In genomic region chr7:112455566-112456110, GRCm38 (mm10) we compare ENCODE assay signal across 15 mouse cellular contexts.
"Had no signal": no experiment of that assay in that cellular context is flagged by ENCODE, and none has a peak within 500 bp of the region (broad histone marks: within the 10 kb centered on the region; RNA-seq: fewer than 3 reads in every experiment).

No protein-coding gene starts in this region.

- H3K4me1 ChIP-seq: megakaryocyte, embryonic 14.5 days had no signal

- H3K9ac ChIP-seq: kidney, embryonic 15.5 days; limb, embryonic 12.5 days; liver, embryonic 13.5 days; liver, postnatal 0 days; lung, embryonic 15.5 days; midbrain, embryonic 13.5 days; neural tube, embryonic 15.5 days had no signal

- H3K36me3 ChIP-seq: kidney, embryonic 15.5 days; limb, embryonic 12.5 days; liver, embryonic 13.5 days; lung, embryonic 15.5 days; midbrain, embryonic 13.5 days; neural tube, embryonic 15.5 days had no signal

- ATAC-seq: liver, postnatal 0 days; midbrain, embryonic 13.5 days had no signal

- H3K4me3 ChIP-seq: kidney, embryonic 15.5 days; limb, embryonic 12.5 days; liver, embryonic 13.5 days; lung, embryonic 15.5 days; megakaryocyte, embryonic 14.5 days; midbrain, embryonic 13.5 days; neural tube, embryonic 15.5 days had no signal

- H3K27me3 ChIP-seq: kidney, embryonic 15.5 days; limb, embryonic 12.5 days; liver, embryonic 13.5 days; lung, embryonic 15.5 days; midbrain, embryonic 13.5 days; neural tube, embryonic 15.5 days had no signal

- H3K4me2 ChIP-seq: kidney, embryonic 15.5 days; limb, embryonic 12.5 days; liver, embryonic 13.5 days; lung, embryonic 15.5 days; midbrain, embryonic 13.5 days; neural tube, embryonic 15.5 days had no signal

- H3K27ac ChIP-seq: limb, embryonic 12.5 days; liver, embryonic 13.5 days; macrophage; midbrain, embryonic 13.5 days; neural tube, embryonic 15.5 days had no signal

- DNase-seq: kidney, adult 2 months; kidney, postnatal 14 days; liver; liver, embryonic 13.5 days; liver, postnatal 0 days; lung, postnatal 14 days; right cerebral cortex, adult 18-20 months; thymus, postnatal 36 days had no signal

- H3K9me3 ChIP-seq: kidney, embryonic 15.5 days; limb, embryonic 12.5 days; liver, embryonic 13.5 days; lung, embryonic 15.5 days; megakaryocyte, embryonic 14.5 days; midbrain, embryonic 13.5 days; neural tube, embryonic 15.5 days had no signal
